Mouse (Mus musculus): ENCODE measurements around the gene Gm11213.

DNA sequence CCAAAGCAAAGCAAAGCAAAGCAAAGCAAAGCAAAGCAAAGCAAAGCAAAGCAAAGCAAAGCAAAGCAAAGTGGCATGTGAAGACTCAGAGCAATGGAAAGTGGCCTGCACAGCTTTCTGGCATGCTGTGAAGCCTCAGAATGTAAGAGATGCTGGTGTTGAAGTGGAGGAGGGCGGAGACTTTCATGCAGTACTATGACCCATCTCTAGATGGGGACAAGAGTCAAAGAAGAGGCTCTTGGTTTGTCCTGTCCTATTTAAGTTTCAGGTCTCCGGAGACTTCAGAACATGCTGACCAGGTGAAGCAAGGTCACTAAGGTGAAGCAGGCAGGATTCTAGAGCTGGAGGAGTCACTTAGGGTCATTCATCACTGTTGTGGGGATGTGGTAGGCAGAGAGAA lies 16.8 kb upstream of the Gm11213 start:
- TF ChIP-seq CTCF (conservative IDR thresholded peaks at IDR 0.05 in 1 of 2, IDR thresholded peaks at IDR 0.05 in 1 of 2; ENCODE audit: low read depth in 2 of 2, low read length in 2 of 2) (peak in 1 of 2 experiments; percentile 81; a peak in 2 of 4 replicates), POLR2A (IDR thresholded peaks at IDR 0.05; ENCODE audit: low read depth, low read length) (no peak), ELF1 (IDR thresholded peaks at IDR 0.05; ENCODE audit: low read depth, low read length) (no peak), CHD2 (IDR thresholded peaks at IDR 0.05; ENCODE audit: low read length) (no peak), JUND (conservative IDR thresholded peaks at IDR 0.05; ENCODE audit: low read depth, low read length) (no peak), GABPA (IDR thresholded peaks at IDR 0.05; ENCODE audit: insufficient replicate concordance, low read depth, low read length) (no peak), ETS1 (conservative IDR thresholded peaks at IDR 0.05; ENCODE audit: low read depth, low read length) (no peak), MEF2A (IDR thresholded peaks at IDR 0.05; ENCODE audit: borderline replicate concordance, low read depth, low read length) (0 out of 2 replicates have a peak, but pooled peaks have one; percentile 26), KAT2A (IDR thresholded peaks at IDR 0.05; ENCODE audit: insufficient replicate concordance, low read length) (no peak)
